Mouse (Mus musculus): ENCODE data around the gene Rffl. TPM values are rescaled to one million over a fixed set of nuclear protein-coding genes. Genes with fewer than 3 reads are reported as not detected.

Rffl gene
- total and polyA plus RNA-seq, 2 experiments from 2014 or later: 2.8 to 4.3 TPM

GRCm38 (mm10) chr11:82856032-82856431 lies 15.0 kb downstream of the Rffl start:
- peak; percentile 68 for DNase-seq
- Histone ChIP-seq H3K27ac (ENCODE audit: low read depth, low read length) (no peak overlapping the region), H3K27me3 (ENCODE audit: insufficient read depth, low read length) (no peaks in the 10 kb centered on the region), H3K4me3 (ENCODE audit: low read depth, low read length) (no peak overlapping the region), H3K9me3 (ENCODE audit: low read length) (no peaks in the 10 kb centered on the region), H3K9ac (no peak overlapping the region), H3K4me2 (ENCODE audit: low read depth) (no peak overlapping the region), H3K36me3 (ENCODE audit: insufficient read depth) (no peaks in the 10 kb centered on the region), H3K4me1 (ENCODE audit: insufficient read depth) (no peaks in the 10 kb centered on the region)
- 18% methylated on average over 10 of the region's 10 CpGs for WGBS
- no peak for TF ChIP-seq CTCF (IDR thresholded peaks at IDR 0.05; ENCODE audit: low read depth)
- ATAC-seq: peak; percentile 79

GRCm38 (mm10) chr11:82855327-82855973 lies 15.6 kb downstream of the Rffl start:
- Histone ChIP-seq H3K36me3 (ENCODE audit: insufficient read depth) (no peaks in the 10 kb centered on the region), H3K4me1 (ENCODE audit: insufficient read depth) (no peaks in the 10 kb centered on the region), H3K27ac (ENCODE audit: low read depth, low read length) (no peak overlapping the region), H3K9ac (no peak overlapping the region), H3K4me3 (ENCODE audit: low read depth, low read length) (no peak overlapping the region), H3K4me2 (ENCODE audit: low read depth) (no peak overlapping the region), H3K9me3 (ENCODE audit: low read length) (no peaks in the 10 kb centered on the region), H3K27me3 (ENCODE audit: insufficient read depth, low read length) (no peaks in the 10 kb centered on the region)
- no peak for DNase-seq
- 63% methylated on average over 9 of the region's 9 CpGs for WGBS
- no peak for ATAC-seq
- TF ChIP-seq CTCF (IDR thresholded peaks at IDR 0.05; ENCODE audit: low read depth): no peak

GRCm38 (mm10) chr11:82854111-82854510 lies 16.9 kb downstream of the Rffl start:
- ATAC-seq: no peak
- Histone ChIP-seq H3K4me3 (ENCODE audit: low read depth, low read length) (no peak overlapping the region), H3K9ac (no peak overlapping the region), H3K27ac (ENCODE audit: low read depth, low read length) (no peak overlapping the region), H3K27me3 (ENCODE audit: insufficient read depth, low read length) (no peaks in the 10 kb centered on the region), H3K4me2 (ENCODE audit: low read depth) (no peak overlapping the region), H3K4me1 (ENCODE audit: insufficient read depth) (peaks cover 2% of the 10 kb centered on the region; the same call in 1 of the 2 replicates), H3K36me3 (ENCODE audit: insufficient read depth) (no peaks in the 10 kb centered on the region), H3K9me3 (ENCODE audit: low read length) (no peaks in the 10 kb centered on the region)
- no peak for DNase-seq
- no peak for TF ChIP-seq CTCF (IDR thresholded peaks at IDR 0.05; ENCODE audit: low read depth)
- 80% methylated on average over 6 of the region's 6 CpGs for WGBS

- no peak for DNase-seq
- H3K4me2 ChIP-seq (ENCODE audit: low read depth): no peak overlapping the region
- WGBS: 90% methylated on average over 7 of the region's 7 CpGs
Measured at GRCm38 (mm10) chr11:82852958-82853357, 18.1 kb downstream of the Rffl start.

GRCm38 (mm10) chr11:82852540-82852939 lies 18.5 kb downstream of the Rffl start:
- Histone ChIP-seq H3K4me3 (ENCODE audit: low read depth, low read length) (no peak overlapping the region), H3K36me3 (ENCODE audit: insufficient read depth) (no peaks in the 10 kb centered on the region), H3K27me3 (ENCODE audit: insufficient read depth, low read length) (no peaks in the 10 kb centered on the region), H3K9ac (no peak overlapping the region), H3K27ac (ENCODE audit: low read depth, low read length) (no peak overlapping the region), H3K4me1 (ENCODE audit: insufficient read depth) (peaks cover 2% of the 10 kb centered on the region), H3K9me3 (ENCODE audit: low read length) (no peaks in the 10 kb centered on the region), H3K4me2 (ENCODE audit: low read depth) (no peak overlapping the region)
- no peak for DNase-seq
- no peak for ATAC-seq
- TF ChIP-seq CTCF (IDR thresholded peaks at IDR 0.05; ENCODE audit: low read depth): no peak
- WGBS: 81% methylated on average over 10 of the region's 10 CpGs

More at GRCm38 (mm10) chr11:82852958-82853357, 18.1 kb downstream of the Rffl start:
- TF ChIP-seq CTCF (IDR thresholded peaks at IDR 0.05; ENCODE audit: low read depth): no peak
- peaks cover 2% of the 10 kb centered on the region; the same call in 1 of the 2 replicates for H3K4me1 ChIP-seq (ENCODE audit: insufficient read depth)
- no peaks in the 10 kb centered on the region for H3K9me3 ChIP-seq (ENCODE audit: low read length)
- H3K4me3 ChIP-seq (ENCODE audit: low read depth, low read length): no peak overlapping the region
- no peaks in the 10 kb centered on the region for H3K36me3 ChIP-seq (ENCODE audit: insufficient read depth)
- no peak overlapping the region for H3K27ac ChIP-seq (ENCODE audit: low read depth, low read length)
- no peaks in the 10 kb centered on the region for H3K27me3 ChIP-seq (ENCODE audit: insufficient read depth, low read length)
- H3K9ac ChIP-seq: no peak overlapping the region
- no peak for ATAC-seq

- H3K4me3 ChIP-seq (ENCODE audit: low read depth, low read length): no peak overlapping the region
- no peaks in the 10 kb centered on the region for H3K36me3 ChIP-seq (ENCODE audit: insufficient read depth)
- TF ChIP-seq CTCF (IDR thresholded peaks at IDR 0.05; ENCODE audit: low read depth): no peak
- ATAC-seq (no peak), DNase-seq (no peak)
- WGBS: 86% methylated on average over 11 of the region's 11 CpGs
- no peaks in the 10 kb centered on the region for H3K27me3 ChIP-seq (ENCODE audit: insufficient read depth, low read length)
- H3K27ac ChIP-seq (ENCODE audit: low read depth, low read length): no peak overlapping the region
- peaks cover 2% of the 10 kb centered on the region for H3K4me1 ChIP-seq (ENCODE audit: insufficient read depth)
- no peak overlapping the region for H3K4me2 ChIP-seq (ENCODE audit: low read depth)
- no peak overlapping the region for H3K9ac ChIP-seq
- no peaks in the 10 kb centered on the region for H3K9me3 ChIP-seq (ENCODE audit: low read length)
Measured at GRCm38 (mm10) chr11:82852115-82852514, 18.9 kb downstream of the Rffl start.

GRCm38 (mm10) chr11:82850259-82850658 lies 20.8 kb downstream of the Rffl start:
- 63% methylated on average over 5 of the region's 5 CpGs for WGBS
- H3K27ac ChIP-seq (ENCODE audit: low read depth, low read length): no peak overlapping the region
- peaks cover 2% of the 10 kb centered on the region for H3K4me1 ChIP-seq (ENCODE audit: insufficient read depth)
- no peaks in the 10 kb centered on the region for H3K36me3 ChIP-seq (ENCODE audit: insufficient read depth)
- no peak overlapping the region for H3K4me2 ChIP-seq (ENCODE audit: low read depth)
- no peaks in the 10 kb centered on the region for H3K9me3 ChIP-seq (ENCODE audit: low read length)
- DNase-seq (no peak), ATAC-seq (no peak)
- no peak for TF ChIP-seq CTCF (IDR thresholded peaks at IDR 0.05; ENCODE audit: low read depth)
- no peak overlapping the region for H3K9ac ChIP-seq
- no peaks in the 10 kb centered on the region for H3K27me3 ChIP-seq (ENCODE audit: insufficient read depth, low read length)
- no peak overlapping the region for H3K4me3 ChIP-seq (ENCODE audit: low read depth, low read length)

Measured in forebrain, postnatal 0 days (tissue).